Mouse (Mus musculus): ENCODE data around the gene Rflna.

DNA sequence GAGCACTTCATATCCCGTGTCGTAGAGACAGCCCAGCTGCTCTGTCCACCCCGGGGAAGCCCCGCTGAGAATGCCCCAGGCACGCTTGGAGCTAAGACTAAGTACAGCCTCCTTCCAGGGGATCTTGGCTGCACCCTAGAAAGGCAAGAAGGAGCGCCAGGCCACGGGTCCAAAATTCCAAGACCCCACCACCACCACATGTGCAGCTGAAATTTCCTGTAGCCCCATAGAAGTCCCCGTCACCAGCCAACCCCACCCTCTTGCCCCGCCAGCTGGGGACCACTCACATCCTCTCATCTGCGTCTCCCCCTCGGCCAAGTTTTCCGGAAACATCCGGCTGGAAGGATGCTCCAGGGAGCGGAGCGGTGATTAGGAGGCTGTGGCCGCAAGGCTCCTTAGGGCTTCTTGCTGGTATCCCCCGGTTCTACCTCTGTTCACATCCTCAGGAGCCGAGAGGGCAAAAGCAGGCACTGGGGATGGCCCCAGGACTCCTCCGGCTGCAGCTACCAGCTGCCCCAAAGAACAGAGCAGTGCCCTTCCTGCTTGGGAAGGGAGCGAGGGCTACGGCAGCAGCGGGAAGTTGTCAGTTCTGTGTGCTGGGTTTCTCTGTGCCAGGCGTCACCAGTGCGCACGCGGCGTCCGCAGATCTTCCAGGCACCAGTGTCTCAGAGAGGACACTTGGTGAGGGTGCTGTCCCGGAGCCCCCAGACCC, 54.7 kb downstream of the Rflna start:
- no peak for TF ChIP-seq CTCF (IDR thresholded peaks at IDR 0.05; ENCODE audit: low read depth, low read length)
- no peak for TF ChIP-seq POLR2A (IDR thresholded peaks at IDR 0.05; ENCODE audit: borderline replicate concordance, low read depth, low read length)
